Mouse (Mus musculus) cerebellum, postnatal 25 days (tissue): ENCODE data around the gene Popdc3.
"Not testable (repeated sequence)": the region's sequence is repeated elsewhere in the genome, so short reads cannot be mapped to it uniquely, and the experiment has no call there.

Experiments used
- DNase-seq, 2 experiments: peaks; one replicate each; pipeline ENCODE4 v3.0.0; 2021; ENCODE audit warnings: mixed read lengths in 2 of 2

Popdc3 gene

GRCm38 (mm10) chr10:45177798-45178197 is at the start of gene Popdc3:
Gene Popdc3, plus strand, starts transcription at chr10:45178098.
- DNase-seq = not testable (repeated sequence)

DNA sequence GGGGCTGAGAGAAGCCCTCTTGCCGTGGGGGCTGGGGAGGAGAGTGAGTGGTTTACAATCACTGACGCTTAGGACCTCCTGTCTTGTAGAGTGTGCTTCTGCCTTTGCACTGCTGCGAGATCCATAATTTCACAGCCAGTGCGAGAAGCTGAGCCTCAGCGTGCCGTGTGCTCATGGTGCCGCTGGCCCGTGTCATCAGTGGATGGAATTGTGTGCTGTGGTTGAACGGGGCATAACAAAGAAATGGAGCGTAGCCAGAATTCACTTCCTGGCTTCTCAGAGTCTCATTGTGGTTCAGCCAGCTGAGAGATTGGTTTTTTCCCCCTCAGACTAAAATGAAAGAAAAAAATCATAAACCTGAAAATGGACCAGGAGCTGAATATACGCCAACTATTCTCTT is 48.8 kb upstream of the Popdc3 start:
- DNase-seq = no peak

GRCm38 (mm10) chr10:45130004-45130403 is 47.9 kb upstream of the Popdc3 start:
- no peak for DNase-seq

GRCm38 (mm10) chr10:45132371-45132770 is 45.5 kb upstream of the Popdc3 start:
- DNase-seq = peak; percentile 62 to 76

GRCm38 (mm10) chr10:45136806-45137205 is 41.1 kb upstream of the Popdc3 start:
- no peak for DNase-seq

GRCm38 (mm10) chr10:45139910-45140309 is 38.0 kb upstream of the Popdc3 start:
- no peak for DNase-seq

DNA sequence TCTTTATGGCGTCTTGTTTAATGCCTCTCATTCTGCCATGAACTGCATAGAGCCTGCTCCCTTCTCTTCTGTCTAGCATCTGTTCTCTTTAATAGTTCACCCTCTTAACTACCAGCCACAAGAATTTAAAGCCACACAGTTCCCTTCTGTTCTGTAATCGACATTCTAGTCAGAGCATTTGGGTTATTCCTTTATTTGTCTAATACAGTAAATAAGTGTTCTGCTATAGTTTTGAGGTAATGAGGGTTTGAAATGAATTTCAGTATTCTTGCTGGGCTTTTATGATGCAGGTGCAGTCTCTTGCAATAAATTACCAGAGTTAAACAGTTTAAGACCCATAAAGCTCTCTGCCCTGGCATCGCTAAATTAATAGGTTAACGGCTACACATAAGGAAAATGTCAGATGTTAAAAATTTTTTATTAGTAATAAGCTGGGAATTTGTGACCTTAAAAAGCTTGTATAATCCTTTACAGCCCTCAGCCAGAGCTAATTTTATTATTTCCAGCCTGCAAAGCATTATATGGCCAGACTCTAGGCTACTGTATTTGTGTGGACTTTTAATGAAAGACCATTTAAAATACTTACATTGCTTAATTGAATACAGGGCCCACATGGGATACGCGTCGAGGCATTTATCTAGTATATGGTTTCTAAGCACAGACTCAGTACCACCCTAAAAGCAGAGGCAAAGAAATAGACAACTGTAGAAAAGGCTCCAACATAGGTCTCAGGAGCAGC is 37.3 kb upstream of the Popdc3 start:
- DNase-seq = no peak

- no peak for DNase-seq
These were observed 35.5 kb upstream of the Popdc3 start for GRCm38 (mm10) chr10:45142359-45142758.

DNA sequence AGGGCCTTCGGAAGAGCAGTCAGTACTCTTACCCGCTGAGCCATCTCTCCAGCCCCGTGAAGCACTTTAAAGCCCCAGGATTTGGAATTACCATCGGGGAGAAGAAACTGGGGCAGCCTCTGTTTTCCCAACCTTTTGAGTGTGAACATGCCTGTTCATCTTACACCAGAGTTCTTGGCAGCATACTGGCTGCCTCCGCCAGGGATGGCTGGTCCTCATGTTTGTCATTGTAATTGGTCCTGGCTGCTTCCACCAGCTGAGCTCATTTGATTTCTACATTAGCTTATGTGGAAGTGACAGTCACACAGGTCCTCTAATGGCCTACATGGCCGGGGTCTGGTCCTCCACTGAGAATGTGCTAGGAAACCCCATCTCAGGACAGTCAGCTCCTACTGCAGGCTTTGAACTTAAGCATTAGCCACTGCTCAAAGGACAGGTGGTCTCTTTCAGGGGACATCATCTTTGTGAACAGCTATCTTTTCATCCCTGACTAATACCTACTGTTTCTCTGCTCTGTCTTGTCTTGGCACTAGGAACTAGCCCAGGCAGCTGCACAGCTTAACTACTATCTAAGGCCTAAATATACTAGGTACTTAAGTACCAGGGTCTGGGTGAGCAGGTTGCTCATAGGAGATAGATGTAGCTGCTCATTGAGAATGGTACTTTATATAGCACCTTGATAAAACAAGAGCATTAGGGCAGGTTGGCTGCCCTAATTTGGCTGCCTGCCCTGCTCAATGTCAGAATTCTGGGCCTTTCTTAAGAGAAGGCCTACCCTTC is 33.7 kb upstream of the Popdc3 start:
- DNase-seq = no peak

GRCm38 (mm10) chr10:45146821-45147220 is 31.1 kb upstream of the Popdc3 start:
- DNase-seq = no peak

GRCm38 (mm10) chr10:45151137-45151536 is 26.8 kb upstream of the Popdc3 start:
- DNase-seq = no peak

DNA sequence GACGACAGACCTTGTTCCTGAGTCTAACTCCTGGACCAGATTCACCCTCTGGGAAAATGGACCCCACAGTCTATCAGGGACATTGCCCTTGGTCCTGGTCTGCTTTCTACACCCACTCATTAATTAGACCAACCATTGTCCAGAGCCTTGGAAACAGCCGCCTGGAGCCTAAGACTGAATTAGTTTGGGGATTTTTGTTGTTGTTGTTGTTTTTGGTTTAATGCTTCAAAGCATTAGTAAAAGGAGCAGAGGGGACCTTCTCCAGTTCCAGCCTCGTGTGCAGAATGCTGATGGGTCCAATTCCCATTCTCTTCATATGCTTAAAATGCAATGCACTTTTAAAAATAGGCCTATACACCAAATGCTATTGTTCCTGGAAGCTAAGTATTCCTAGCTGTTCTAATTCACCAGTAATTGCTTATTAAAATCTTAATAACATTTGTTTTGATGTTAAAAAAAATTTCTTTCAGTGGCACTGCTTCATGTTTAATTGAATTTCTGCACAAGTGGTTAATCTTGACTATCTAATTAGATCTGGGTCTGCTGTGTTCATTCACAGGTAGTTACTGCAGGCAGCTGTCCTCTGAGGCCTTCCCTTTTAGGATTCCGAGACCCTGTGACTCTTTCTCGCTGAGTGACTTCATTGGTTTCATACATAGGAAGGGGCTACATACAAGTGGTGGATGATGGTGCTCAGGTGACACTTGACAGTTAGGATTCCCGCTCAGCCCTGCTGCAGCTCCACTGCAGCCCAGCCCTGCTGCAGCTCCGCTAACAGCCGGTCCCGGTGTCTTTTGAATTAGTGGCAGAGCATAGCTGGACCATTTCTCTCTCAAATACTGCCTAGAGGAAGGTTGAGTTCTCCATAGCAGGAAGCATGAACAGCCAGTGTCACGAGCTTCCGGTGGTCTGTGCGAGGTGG is 25.9 kb upstream of the Popdc3 start:
- DNase-seq = no peak

DNA sequence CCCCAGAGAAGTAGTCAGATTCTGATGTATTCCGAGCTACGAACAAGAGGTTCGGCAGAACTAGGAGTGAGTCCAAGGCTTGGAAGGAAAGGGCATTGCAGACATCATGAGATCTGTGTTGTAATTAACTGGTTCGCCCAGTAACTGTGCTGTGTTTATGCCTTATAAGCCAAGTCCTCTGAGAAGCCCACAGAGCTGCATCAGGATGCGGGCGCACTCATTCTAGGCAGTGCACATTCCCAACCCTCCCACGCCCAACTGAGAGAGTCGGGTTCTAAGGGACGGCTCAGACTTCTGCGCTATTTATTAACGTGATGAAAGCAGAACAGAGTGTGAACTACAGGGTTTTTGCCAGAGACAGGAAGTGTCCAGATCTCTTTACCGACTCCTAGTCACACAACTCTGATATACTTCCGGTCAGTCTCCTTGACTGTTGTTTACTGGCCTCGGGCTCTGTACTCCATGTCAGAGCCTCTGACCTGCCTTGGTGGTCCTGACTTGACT is 23.3 kb upstream of the Popdc3 start:
- DNase-seq = no peak

DNA sequence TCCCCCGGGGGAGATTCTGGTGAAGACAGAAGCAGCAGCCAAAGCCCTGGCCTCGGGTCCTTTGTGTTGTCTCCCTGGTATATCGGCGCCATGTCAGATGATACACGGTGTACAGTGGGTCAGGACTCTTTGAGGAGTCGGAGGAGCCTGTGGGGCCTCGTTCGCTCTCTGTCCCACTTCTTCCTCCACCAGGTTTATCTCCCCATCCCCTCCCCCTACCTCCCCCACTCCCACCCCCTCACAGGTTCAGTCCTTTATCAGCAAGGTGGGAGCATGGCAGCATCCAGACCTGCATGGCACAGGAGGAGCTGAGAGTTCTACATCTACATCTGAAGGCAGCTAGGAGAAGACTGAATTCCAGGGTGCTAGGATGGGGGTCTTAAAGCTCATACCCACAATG is 12.0 kb upstream of the Popdc3 start:
- no peak for DNase-seq

DNA sequence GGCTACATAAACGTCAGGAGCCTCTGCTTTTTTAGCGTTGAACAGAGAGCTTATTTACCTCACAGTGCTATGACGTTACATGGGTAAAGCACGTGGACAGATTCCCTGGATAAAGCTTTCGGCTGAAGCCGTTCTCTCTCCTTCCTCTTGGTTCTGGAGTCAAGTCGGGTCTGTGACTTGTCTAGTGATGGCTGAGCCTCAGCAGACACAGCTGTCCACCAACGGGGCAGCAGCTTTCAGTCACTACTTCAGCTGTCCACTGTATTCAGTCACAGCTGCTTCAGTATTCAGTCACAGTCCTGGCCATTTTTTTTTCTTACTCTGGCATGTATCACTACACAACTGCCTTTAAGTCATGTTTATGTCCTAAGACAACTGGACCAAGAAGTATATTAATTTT is 4.0 kb upstream of the Popdc3 start:
- no peak for DNase-seq

DNA sequence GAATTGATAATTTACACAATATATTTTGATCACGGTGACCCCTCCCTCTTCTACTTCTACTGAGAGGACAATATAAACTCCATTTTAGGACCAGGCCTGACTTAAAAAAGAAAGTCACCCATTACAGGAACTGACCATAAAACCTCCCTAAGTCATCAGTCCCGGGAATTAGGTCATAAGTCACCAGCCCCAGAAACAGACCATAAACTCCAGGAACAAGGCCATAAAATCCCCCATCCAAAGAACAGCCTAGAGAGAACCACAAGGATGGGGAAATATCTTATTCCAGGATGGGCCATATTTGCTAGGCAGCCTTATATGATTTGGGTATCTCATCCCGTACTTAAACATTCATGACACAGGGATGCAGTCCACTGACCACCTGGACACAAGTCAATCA is 3.6 kb upstream of the Popdc3 start:
- no peak for DNase-seq

DNA sequence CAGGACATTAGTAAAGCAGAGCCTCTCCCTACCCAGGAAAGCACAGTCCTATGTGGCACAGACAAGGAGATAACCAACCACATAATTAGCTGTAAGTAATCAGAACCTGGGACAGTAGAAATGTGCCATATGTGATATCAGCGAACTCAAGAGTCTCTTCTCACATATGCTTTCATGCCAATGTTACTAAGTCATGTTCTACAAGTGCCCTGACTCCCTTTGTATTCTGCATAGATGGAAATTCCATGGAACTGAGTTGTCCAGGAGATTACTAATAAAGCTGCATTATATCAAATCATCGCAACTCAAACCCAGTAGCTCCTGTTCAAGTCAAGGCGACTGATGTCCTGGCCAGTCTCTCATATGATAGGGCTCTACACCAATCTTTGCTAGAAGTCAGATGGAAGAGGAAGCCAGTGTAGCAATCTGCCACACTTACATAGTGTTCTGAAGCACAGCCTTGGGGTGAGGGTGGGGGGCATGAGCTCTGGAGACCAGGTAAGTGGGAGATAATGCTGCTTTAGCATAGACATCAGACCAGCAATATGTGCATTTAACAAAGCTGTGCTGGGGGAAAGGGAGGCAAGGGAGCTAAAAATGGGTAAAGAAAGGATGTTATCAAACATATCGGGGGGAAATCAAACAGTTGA is 2.9 kb downstream of the Popdc3 start:
- no peak for DNase-seq

DNA sequence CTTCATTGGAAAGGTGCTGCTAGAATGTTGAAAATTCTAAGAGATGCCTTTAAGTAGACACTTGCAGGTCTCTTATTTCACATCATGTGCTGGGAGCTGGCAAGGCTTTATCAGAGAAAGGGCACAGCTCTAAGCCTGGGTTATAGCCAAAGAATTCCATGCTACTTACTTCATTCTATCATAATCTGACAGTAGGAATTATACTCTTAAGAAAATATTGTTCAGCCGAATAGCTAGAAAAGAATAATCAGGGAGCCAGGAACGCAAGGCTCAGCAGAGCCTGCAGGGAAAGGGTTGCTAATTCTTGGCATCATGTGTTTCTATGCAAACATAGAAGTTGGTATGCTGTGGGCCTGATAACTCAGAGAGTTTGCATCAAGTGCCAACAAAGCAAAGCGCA is 3.4 kb downstream of the Popdc3 start:
- DNase-seq = no peak

GRCm38 (mm10) chr10:45185457-45185856 is 7.6 kb downstream of the Popdc3 start:
- no peak for DNase-seq

GRCm38 (mm10) chr10:45193330-45194310 is 15.7 kb downstream of the Popdc3 start:
- DNase-seq = no peak

GRCm38 (mm10) chr10:45194531-45194930 is 16.6 kb downstream of the Popdc3 start:
- no peak for DNase-seq
